Mouse (Mus musculus) intestine, postnatal 0 days (tissue): ENCODE data around the gene Pigb. TPM values are rescaled to one million over a fixed set of nuclear protein-coding genes. Genes with fewer than 3 reads are reported as not detected.
A peak's percentile ranks its signal among the peaks of the same experiment; 100 is the strongest.

Experiments
- ATAC-seq: fragments of 200-750 bp; cut with Nextera tagmentation; 2 replicates; pipeline ENCODE4 v1.8.0; 2017; ENCODE audit warnings: mild to moderate bottlenecking, moderate TSS enrichment, moderate library complexity
- H3K27ac ChIP-seq: fragments of 300-500 bp; sonication (generic); 2 replicates; pipeline ENCODE4 v1.5.1; 2014; ENCODE audit warnings: mild to moderate bottlenecking, low read depth, low read length, moderate library complexity
- H3K27me3 ChIP-seq: fragments of 300-500 bp; sonication (generic); replicated peaks from 2 replicates; pipeline ENCODE4 v1.6.1; 2014; ENCODE audit warnings: low read length, mixed read lengths; ENCODE audit not compliant: control insufficient read depth, insufficient read depth
- H3K36me3 ChIP-seq: fragments of 300-500 bp; sonication (generic); 2 replicates; pipeline ENCODE4 v1.6.1; 2014; ENCODE audit warnings: mild to moderate bottlenecking, moderate library complexity; ENCODE audit not compliant: control insufficient read depth, insufficient read depth
- H3K4me1 ChIP-seq: fragments of 300-500 bp; sonication (generic); replicated peaks from 2 replicates; pipeline ENCODE4 v1.6.1; 2014; ENCODE audit warnings: antibody characterized with exemption, low read length, mixed read lengths; ENCODE audit not compliant: control insufficient read depth, insufficient read depth
- H3K4me2 ChIP-seq: fragments of 300-500 bp; sonication (generic); replicated peaks from 2 replicates; pipeline ENCODE4 v1.6.1; 2014; ENCODE audit warnings: low read depth, mild to moderate bottlenecking, moderate library complexity
- H3K4me3 ChIP-seq: fragments of 300-500 bp; sonication (generic); 2 replicates; pipeline ENCODE4 v1.5.1; 2014; ENCODE audit warnings: low read depth, low read length
- H3K9ac ChIP-seq: fragments of 300-500 bp; sonication (generic); 2 replicates; pipeline ENCODE4 v1.6.1; 2014; ENCODE audit warnings: mild to moderate bottlenecking, low read depth, low read length
- H3K9me3 ChIP-seq: fragments of 300-500 bp; sonication (generic); 2 replicates; pipeline ENCODE4 v1.6.1; 2016; ENCODE audit warnings: mixed run types; ENCODE audit not compliant: control insufficient read depth
- CTCF ChIP-seq: sonication (generic); IDR thresholded peaks from 2 replicates; pipeline ENCODE4 v1.5.1; 2016; ENCODE audit warnings: low read depth, mild to moderate bottlenecking, control low read depth, antibody characterized with exemption, moderate library complexity
- WGBS: fragments of 180-500 bp; shearing (Covaris S2); extraction: QIAGEN DNeasy Blood & Tissue Kit; methylation state at CpG from one replicate; pipeline ENCODE4 v1.1.7; 2014; 5-methylcytosine and 5-hydroxymethylcytosine counted together
- polyA plus RNA-seq: library from polyadenylated mRNA; unstranded; fragments of >200 nt; fragmentation: Nextera tagmentation; extraction: Ambion mirVana; gene quantifications from 2 replicates; pipeline ENCODE4 v1.2.1, GENCODE M21; 2015

Gene Pigb
- polyA plus RNA-seq, 1 experiment from 2014 or later: 5.9 TPM

GRCm38 (mm10) chr9:73050606-73051005 is 10.4 kb upstream of the Pigb start:
- no peaks in the 10 kb centered on the region for H3K27me3 ChIP-seq
- H3K4me1 ChIP-seq: no peaks in the 10 kb centered on the region
- H3K4me3 ChIP-seq: no peak overlapping the region
- no peak overlapping the region for H3K4me2 ChIP-seq
- H3K36me3 ChIP-seq: no peaks in the 10 kb centered on the region
- H3K9me3 ChIP-seq: no peaks in the 10 kb centered on the region
- TF ChIP-seq CTCF: no peak
- WGBS: 31% methylated on average over 8 of the region's 8 CpGs
- H3K9ac ChIP-seq: no peak overlapping the region
- no peak overlapping the region for H3K27ac ChIP-seq
- no peak for ATAC-seq

GRCm38 (mm10) chr9:73049833-73050232 is 9.7 kb upstream of the Pigb start:
- H3K9ac ChIP-seq: no peak overlapping the region
- no peaks in the 10 kb centered on the region for H3K9me3 ChIP-seq
- no peak for ATAC-seq
- no peaks in the 10 kb centered on the region for H3K36me3 ChIP-seq
- no peaks in the 10 kb centered on the region for H3K27me3 ChIP-seq
- no peak for TF ChIP-seq CTCF
- H3K27ac ChIP-seq: no peak overlapping the region; the same call in 1 of the 2 replicates
- H3K4me3 ChIP-seq: no peak overlapping the region
- 22% methylated on average over 5 of the region's 5 CpGs for WGBS
- no peaks in the 10 kb centered on the region for H3K4me1 ChIP-seq
- H3K4me2 ChIP-seq: no peak overlapping the region; the same call in 1 of the 2 replicates

GRCm38 (mm10) chr9:73048927-73049326 is 8.7 kb upstream of the Pigb start:
- Histone ChIP-seq H3K27me3 (no peaks in the 10 kb centered on the region), H3K4me3 (no peak overlapping the region), H3K36me3 (no peaks in the 10 kb centered on the region), H3K9ac (no peak overlapping the region), H3K9me3 (no peaks in the 10 kb centered on the region), H3K4me2 (no peak overlapping the region), H3K4me1 (no peaks in the 10 kb centered on the region), H3K27ac (no peak overlapping the region)
- WGBS: 45% methylated on average over 4 of the region's 4 CpGs
- no peak for ATAC-seq
- TF ChIP-seq CTCF: no peak

GRCm38 (mm10) chr9:73047906-73048305 is 7.7 kb upstream of the Pigb start:
- Histone ChIP-seq H3K4me1 (no peaks in the 10 kb centered on the region), H3K9ac (no peak overlapping the region), H3K36me3 (no peaks in the 10 kb centered on the region), H3K4me3 (no peak overlapping the region), H3K9me3 (no peaks in the 10 kb centered on the region), H3K27ac (no peak overlapping the region), H3K4me2 (no peak overlapping the region), H3K27me3 (no peaks in the 10 kb centered on the region)
- ATAC-seq: no peak
- WGBS: 89% methylated on average over 2 of the region's 2 CpGs
- no peak for TF ChIP-seq CTCF

GRCm38 (mm10) chr9:73045711-73046110 is 5.5 kb upstream of the Pigb start:
- H3K27me3 ChIP-seq: no peaks in the 10 kb centered on the region
- 72% methylated on average over 10 of the region's 10 CpGs for WGBS
- H3K4me1 ChIP-seq: no peaks in the 10 kb centered on the region
- H3K9me3 ChIP-seq: no peaks in the 10 kb centered on the region
- H3K9ac ChIP-seq: no peak overlapping the region
- H3K4me3 ChIP-seq: peak overlapping the region; percentile 34; the same call in 1 of the 2 replicates
- H3K4me2 ChIP-seq: peak overlapping the region; percentile 85
- TF ChIP-seq CTCF: no peak
- no peak for ATAC-seq
- H3K27ac ChIP-seq: no peak overlapping the region
- H3K36me3 ChIP-seq: no peaks in the 10 kb centered on the region

- 15% methylated on average over 7 of the region's 7 CpGs for WGBS
- H3K4me1 ChIP-seq: no peaks in the 10 kb centered on the region
- peak overlapping the region; percentile 4; the same call in 1 of the 2 replicates for H3K9ac ChIP-seq
- H3K4me3 ChIP-seq: peak overlapping the region; percentile 34
- H3K27ac ChIP-seq: no peak overlapping the region
- ATAC-seq: no peak
- no peaks in the 10 kb centered on the region for H3K36me3 ChIP-seq
- no peaks in the 10 kb centered on the region for H3K27me3 ChIP-seq
- no peak for TF ChIP-seq CTCF
- H3K4me2 ChIP-seq: peak overlapping the region; percentile 85
- H3K9me3 ChIP-seq: no peaks in the 10 kb centered on the region
Measured at GRCm38 (mm10) chr9:73045204-73045603, 5.0 kb upstream of the Pigb start.
